Mouse (Mus musculus) embryonic facial prominence, embryonic 10.5 days (tissue): ENCODE measurements around the gene Bcl2l14. TPM values are rescaled to one million over a fixed set of nuclear protein-coding genes. Genes with fewer than 3 reads are reported as not detected.
A peak's percentile ranks its signal among the peaks of the same experiment; 100 is the strongest.

Experiments used
- DNase-seq: peaks from one replicate; pipeline ENCODE4 v3.0.0-alpha.2; 2017; ENCODE audit warnings: low spot score
- H3K27ac ChIP-seq: fragments of 300-500 bp; sonication (generic); replicated peaks from 2 replicates; pipeline ENCODE4 v1.5.1; 2016; ENCODE audit warnings: mild to moderate bottlenecking
- H3K27me3 ChIP-seq: fragments of 300-500 bp; sonication (generic); replicated peaks from 2 replicates; pipeline ENCODE4 v1.6.1; 2016; ENCODE audit warnings: low read depth, mild to moderate bottlenecking; ENCODE audit not compliant: poor library complexity, severe bottlenecking
- H3K36me3 ChIP-seq: fragments of 300-500 bp; sonication (generic); replicated peaks from 2 replicates; pipeline ENCODE4 v1.6.1; 2016; ENCODE audit warnings: mild to moderate bottlenecking, moderate library complexity
- H3K4me1 ChIP-seq: fragments of 300-500 bp; sonication (generic); 2 replicates; pipeline ENCODE4 v1.6.1; 2016
- H3K4me3 ChIP-seq: fragments of 300-500 bp; sonication (generic); 2 replicates; pipeline ENCODE4 v1.5.1; 2016; ENCODE audit warnings: mild to moderate bottlenecking, moderate library complexity
- H3K9me3 ChIP-seq: fragments of 300-500 bp; sonication (generic); 2 replicates; pipeline ENCODE4 v1.6.1; 2016; ENCODE audit warnings: mild to moderate bottlenecking
- WGBS: fragments of 180-500 bp; shearing (Covaris S2); methylation state at CpG from one replicate; pipeline ENCODE4 v1.1.7; 2016; 5-methylcytosine and 5-hydroxymethylcytosine counted together
- polyA plus RNA-seq: library from polyadenylated mRNA; unstranded; fragments of >200 nt; fragmentation: Nextera tagmentation; extraction: Ambion mirVana; gene quantifications from 2 replicates; pipeline ENCODE4 v1.2.1, GENCODE M21; 2016

Gene Bcl2l14
- polyA plus RNA-seq, 1 experiment from 2014 or later: 0.74 TPM

DNA sequence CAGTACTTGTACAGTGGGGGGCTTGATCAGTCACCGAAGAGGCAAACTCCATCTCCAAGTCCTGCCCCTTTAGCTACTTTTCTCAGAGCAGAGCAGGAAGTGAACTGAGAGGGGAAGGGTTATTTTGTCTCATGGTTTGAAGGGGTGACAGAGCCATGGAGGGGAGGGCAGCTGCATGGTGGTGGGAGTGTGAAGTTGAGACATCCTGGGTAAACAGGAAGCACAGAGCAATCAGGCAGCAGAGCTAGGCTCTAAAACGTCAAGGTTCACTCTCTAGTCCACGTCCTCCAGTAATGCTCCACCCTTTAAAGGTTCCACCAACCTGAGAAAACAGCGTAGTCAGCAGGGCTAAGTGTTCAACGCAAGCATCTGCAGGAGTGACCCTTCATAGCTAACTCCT, 40.8 kb downstream of the Bcl2l14 start:
- Histone ChIP-seq H3K36me3 (no peaks in the 10 kb centered on the region), H3K9me3 (no peaks in the 10 kb centered on the region), H3K27me3 (no peaks in the 10 kb centered on the region), H3K4me3 (no peak overlapping the region), H3K27ac (peak overlapping the region; percentile 24), H3K4me1 (peaks cover 46% of the 10 kb centered on the region)
- no peak for DNase-seq
- 73% methylated on average over 5 of the region's 5 CpGs for WGBS

DNA sequence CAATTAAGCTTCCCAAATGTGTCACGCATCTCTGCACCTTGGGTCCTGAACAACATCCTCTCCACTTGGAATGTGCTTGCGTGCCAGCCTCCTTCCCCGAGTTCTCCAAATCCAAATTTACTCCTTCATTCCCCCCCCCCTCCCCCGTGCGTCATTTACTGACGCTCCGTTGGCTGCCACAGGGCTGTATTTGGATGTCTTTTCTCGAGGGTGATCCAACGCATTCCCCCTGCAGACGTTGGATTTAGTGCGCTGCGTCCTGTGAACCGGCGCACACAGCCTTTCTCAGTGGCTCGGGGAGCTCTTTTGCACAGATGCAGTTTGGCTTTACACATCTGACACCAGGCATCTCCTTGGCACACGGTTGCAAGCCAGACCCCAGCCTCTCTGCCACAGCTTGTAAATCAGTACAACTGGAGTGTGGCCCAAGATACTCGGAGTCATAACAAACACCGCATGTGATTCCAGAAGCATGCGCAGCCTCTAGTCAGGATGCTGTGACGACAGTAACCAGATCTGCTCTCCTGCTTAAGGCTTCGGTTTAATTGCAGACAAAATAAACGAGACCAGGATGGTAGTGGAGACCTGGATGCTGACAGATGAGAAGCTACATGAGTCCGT, 43.4 kb downstream of the Bcl2l14 start:
- DNase-seq: peak; percentile 76
- Histone ChIP-seq H3K27ac (peak overlapping the region; percentile 86), H3K27me3 (no peaks in the 10 kb centered on the region), H3K36me3 (no peaks in the 10 kb centered on the region), H3K9me3 (no peaks in the 10 kb centered on the region), H3K4me3 (peak overlapping the region; percentile 49), H3K4me1 (peaks cover 47% of the 10 kb centered on the region)
- WGBS: 11% methylated on average over 23 of the region's 23 CpGs

DNA sequence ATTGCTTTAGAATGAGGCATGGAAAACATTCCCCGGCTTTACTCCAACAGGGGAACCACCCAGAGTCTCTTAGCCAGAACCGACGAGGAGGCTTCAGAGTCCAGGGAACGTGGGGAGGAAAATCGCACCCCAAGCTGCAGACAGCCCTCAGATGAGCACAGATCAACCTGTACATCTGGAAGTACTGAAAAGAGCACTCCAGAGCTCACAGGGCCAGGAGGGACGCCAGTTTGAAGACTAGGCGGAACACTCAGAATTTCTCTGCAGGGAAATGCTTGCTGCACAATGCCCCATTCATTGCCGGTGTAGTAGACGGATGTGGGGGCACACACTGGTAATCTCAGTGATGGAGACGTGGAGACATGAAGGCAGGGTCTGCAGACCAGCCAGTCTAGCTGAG, 43.9 kb downstream of the Bcl2l14 start:
- peaks cover 43% of the 10 kb centered on the region for H3K4me1 ChIP-seq
- H3K27me3 ChIP-seq: no peaks in the 10 kb centered on the region
- 18% methylated on average over 10 of the region's 10 CpGs for WGBS
- peak; percentile 64 for DNase-seq
- peak overlapping the region; percentile 49 for H3K4me3 ChIP-seq
- H3K9me3 ChIP-seq: no peaks in the 10 kb centered on the region; the same call in 1 of the 2 replicates
- peaks cover 5% of the 10 kb centered on the region for H3K36me3 ChIP-seq
- peak overlapping the region; percentile 86 for H3K27ac ChIP-seq

DNA sequence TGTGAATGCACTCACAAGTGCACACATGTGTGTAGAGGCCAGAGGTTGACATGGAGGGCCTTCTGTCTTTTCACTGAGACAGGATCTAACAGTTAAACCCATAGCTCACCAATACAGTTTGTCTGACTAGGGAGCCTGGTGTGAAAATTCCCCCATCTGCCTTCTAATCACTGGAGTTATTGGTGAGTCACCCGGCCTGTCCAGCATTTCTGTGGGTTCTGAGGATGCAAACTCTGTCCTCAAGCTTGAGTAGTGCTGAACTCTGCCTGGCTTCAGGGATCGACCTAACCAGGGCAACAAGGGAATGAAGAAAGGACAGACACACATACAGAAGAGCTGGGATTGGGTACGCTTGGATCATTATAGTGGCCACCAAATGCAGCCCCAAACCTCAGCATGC, 45.6 kb downstream of the Bcl2l14 start:
- no peak for DNase-seq
- no peak overlapping the region for H3K27ac ChIP-seq
- H3K27me3 ChIP-seq: no peaks in the 10 kb centered on the region
- WGBS: 91% methylated on average over 3 of the region's 3 CpGs
- H3K9me3 ChIP-seq: no peaks in the 10 kb centered on the region; the same call in 1 of the 2 replicates
- H3K4me1 ChIP-seq: peaks cover 43% of the 10 kb centered on the region
- H3K36me3 ChIP-seq: peaks cover 22% of the 10 kb centered on the region
- H3K4me3 ChIP-seq: no peak overlapping the region

DNA sequence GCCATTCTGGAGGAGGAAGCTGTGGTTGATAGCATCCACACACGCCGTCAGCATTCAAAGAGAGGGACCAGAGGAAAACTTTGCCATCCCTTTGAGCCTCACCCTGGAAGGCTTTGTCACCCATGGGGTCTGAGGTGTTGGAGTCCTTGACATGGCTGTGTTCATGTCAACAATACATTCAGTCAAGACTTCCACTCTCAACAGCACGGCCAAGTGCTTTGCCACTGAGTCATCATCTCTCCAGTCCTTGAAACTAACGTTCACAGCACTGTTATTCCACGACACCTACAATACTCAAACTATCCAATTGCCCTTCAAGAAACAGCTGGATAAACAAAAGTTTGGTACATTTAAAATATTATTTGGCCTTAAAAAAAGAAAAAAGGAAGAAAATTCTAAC, 46.1 kb downstream of the Bcl2l14 start:
- WGBS: 91% methylated on average over 5 of the region's 5 CpGs
- Histone ChIP-seq H3K4me3 (no peak overlapping the region), H3K27me3 (no peaks in the 10 kb centered on the region), H3K4me1 (peaks cover 39% of the 10 kb centered on the region), H3K27ac (no peak overlapping the region), H3K9me3 (no peaks in the 10 kb centered on the region; the same call in 1 of the 2 replicates), H3K36me3 (peaks cover 27% of the 10 kb centered on the region)
- no peak for DNase-seq

DNA sequence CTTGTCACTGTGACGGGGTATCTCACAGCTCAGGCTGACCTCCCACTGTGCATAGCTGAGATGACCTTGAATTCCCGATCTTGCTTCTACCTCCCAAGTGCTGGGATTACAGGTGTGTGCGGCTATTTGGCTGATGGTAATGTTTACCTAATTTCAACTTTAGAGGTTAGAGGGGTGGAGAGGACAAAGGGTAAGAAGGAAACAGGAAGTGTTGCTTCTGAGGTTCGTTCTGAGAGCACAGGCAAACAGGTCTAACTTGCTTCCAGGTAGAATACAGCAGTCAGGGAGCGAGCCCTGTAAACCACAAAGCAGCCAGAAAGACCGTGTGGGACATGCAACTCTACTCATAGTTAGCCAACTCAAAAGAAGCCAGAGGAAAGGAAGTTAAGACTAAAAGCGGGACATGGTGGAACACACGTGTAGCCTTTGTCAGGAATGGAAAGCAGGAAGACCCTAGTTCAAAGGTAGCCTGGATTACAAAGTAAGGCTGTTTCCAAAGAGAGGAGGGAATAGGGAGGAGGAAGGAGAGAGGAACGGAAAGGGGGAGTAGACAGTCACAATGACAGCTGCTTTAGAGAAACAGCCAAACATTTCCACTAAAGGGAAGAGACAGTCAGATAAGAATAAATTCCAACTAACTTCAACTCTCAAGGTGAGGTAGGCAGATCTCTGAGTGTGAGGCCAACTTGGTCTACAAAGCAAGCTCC, 47.2 kb downstream of the Bcl2l14 start:
- WGBS: 80% methylated on average over 9 of the region's 9 CpGs
- no peak overlapping the region for H3K4me3 ChIP-seq
- no peak for DNase-seq

DNA sequence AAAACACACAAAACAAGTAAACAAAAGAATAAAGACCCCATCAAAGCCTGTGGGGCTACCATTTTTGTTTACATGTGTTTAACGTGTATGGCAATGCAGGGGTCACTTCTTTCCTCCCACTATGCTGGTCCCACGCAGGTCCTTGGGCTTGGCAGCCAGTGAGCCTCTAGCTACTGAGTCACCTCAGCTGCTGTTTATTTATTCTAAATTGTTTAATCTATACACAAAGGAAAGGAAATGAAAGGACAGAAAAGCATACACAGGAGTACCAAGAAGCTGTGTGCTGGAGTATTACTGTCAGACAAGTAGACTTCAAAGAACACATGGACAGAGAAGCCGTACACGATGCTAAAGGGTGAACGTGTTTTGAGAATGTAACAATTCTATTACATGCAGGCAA, 47.8 kb downstream of the Bcl2l14 start:
- Histone ChIP-seq H3K9me3 (no peaks in the 10 kb centered on the region; the same call in 1 of the 2 replicates), H3K27me3 (no peaks in the 10 kb centered on the region), H3K4me3 (no peak overlapping the region), H3K27ac (0 out of 2 replicates have a peak overlapping the region, but pooled peaks have one; percentile 7), H3K36me3 (peaks cover 38% of the 10 kb centered on the region), H3K4me1 (peaks cover 28% of the 10 kb centered on the region)
- 83% methylated on average over 5 of the region's 5 CpGs for WGBS
- no peak for DNase-seq

More for the DNA sequence above, 47.2 kb downstream of the Bcl2l14 start:
- peaks cover 33% of the 10 kb centered on the region for H3K36me3 ChIP-seq
- no peaks in the 10 kb centered on the region; the same call in 1 of the 2 replicates for H3K9me3 ChIP-seq
- H3K27me3 ChIP-seq: no peaks in the 10 kb centered on the region
- H3K4me1 ChIP-seq: peaks cover 33% of the 10 kb centered on the region
- 0 out of 2 replicates have a peak overlapping the region, but pooled peaks have one; percentile 7 for H3K27ac ChIP-seq

DNA sequence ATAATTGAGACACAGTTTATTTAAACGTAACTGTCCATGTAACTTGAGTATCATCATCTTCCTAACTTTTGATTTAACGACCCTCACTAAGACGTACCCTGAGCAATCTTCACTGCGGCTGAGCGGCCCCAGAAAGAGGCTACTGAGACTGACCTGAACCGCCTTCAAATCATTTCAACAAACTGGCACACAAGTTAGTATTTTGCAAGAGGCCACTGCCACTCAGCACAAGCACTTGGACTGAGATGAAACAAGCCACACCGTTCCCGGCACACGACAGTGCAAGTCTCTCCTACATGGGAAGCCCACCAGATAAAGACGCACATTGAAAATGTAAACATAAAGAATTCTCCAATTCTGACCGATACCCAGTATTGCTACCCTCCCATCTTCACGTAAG, 52.3 kb downstream of the Bcl2l14 start:
- no peak for DNase-seq
- WGBS: 90% methylated on average over 12 of the region's 12 CpGs

DNA sequence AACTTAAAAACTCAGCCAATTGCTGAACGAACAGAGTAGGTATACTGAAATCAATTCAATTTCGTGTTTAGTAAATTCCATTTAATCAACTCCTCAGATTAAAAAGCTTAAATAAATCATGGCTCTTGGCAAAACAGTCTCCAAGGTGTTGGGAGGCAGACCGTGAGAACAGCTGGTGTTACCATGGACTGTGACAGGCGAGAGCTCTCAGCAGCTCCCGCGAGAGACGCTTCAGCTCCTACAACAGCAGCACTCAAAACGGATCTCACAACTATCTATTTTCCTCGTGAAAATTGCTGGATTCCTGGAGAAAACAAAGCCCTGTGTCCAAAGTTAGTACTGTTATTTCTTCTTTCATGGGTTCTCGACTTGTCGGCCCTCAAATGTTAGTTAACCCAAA, 53.8 kb downstream of the Bcl2l14 start:
- Histone ChIP-seq H3K27ac (no peak overlapping the region; the same call in 1 of the 2 replicates), H3K36me3 (peaks cover 92% of the 10 kb centered on the region), H3K27me3 (no peaks in the 10 kb centered on the region), H3K4me3 (no peak overlapping the region), H3K4me1 (peaks cover 12% of the 10 kb centered on the region), H3K9me3 (no peaks in the 10 kb centered on the region; the same call in 1 of the 2 replicates)
- no peak for DNase-seq
- WGBS: 82% methylated on average over 11 of the region's 11 CpGs

More for the DNA sequence above, 52.3 kb downstream of the Bcl2l14 start:
- peaks cover 81% of the 10 kb centered on the region for H3K36me3 ChIP-seq
- no peaks in the 10 kb centered on the region; the same call in 1 of the 2 replicates for H3K9me3 ChIP-seq
- peaks cover 19% of the 10 kb centered on the region for H3K4me1 ChIP-seq
- H3K4me3 ChIP-seq: no peak overlapping the region
- H3K27ac ChIP-seq: no peak overlapping the region
- no peaks in the 10 kb centered on the region for H3K27me3 ChIP-seq

DNA sequence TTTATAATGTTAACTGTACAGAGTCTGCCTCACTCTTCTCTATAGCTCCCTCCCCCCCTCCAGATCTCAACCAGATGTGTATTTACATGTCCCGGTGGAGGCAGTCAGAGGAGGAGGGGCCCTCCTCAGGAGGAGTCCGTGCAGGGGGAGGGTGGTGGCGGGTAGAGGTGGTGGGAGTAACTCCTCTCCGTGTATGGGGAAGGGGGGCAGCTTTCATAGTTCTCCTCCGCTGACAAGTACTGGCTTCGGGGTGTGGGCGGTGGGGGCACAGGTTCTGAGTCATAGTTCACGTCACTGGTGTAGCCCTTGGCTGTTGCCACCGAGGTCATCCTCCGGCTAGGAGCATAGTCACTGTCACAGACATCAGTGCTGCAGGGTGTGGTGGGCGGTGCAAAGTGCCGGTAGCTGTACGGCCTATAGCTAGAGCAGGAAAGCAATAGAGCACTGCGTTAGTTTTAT, 54.6 kb downstream of the Bcl2l14 start:
- 54% methylated on average over 14 of the region's 14 CpGs for WGBS
- H3K9me3 ChIP-seq: no peaks in the 10 kb centered on the region
- H3K27me3 ChIP-seq: no peaks in the 10 kb centered on the region
- H3K27ac ChIP-seq: peak overlapping the region; percentile 57; the same call in 1 of the 2 replicates
- H3K4me3 ChIP-seq: no peak overlapping the region
- peak; percentile 76 for DNase-seq
- H3K36me3 ChIP-seq: peaks cover 92% of the 10 kb centered on the region
- H3K4me1 ChIP-seq: peaks cover 12% of the 10 kb centered on the region

DNA sequence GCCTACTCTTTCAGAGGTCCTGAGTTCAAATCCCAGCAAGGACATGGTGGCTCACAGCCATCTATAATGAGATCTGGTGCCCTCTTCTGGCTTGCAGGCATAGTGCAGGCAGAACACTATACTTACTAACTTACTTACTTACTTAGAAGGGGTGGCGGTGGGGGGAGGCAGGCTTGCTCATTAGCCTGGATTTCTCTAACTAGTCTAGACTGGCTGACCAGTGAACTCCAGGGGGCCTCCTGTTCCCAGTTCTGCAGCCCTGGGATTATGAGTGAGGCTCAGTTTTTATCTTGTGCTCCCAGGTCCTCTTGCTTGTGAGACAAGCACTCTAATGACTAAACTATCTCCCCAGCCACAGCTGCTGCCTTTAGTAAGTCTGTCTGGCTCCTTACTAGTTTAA, 58.0 kb downstream of the Bcl2l14 start:
- H3K36me3 ChIP-seq: peaks cover 99% of the 10 kb centered on the region
- WGBS: 93% methylated on average over 1 of the region's 1 CpGs
- no peak overlapping the region for H3K27ac ChIP-seq
- H3K9me3 ChIP-seq: no peaks in the 10 kb centered on the region
- no peak overlapping the region for H3K4me3 ChIP-seq
- DNase-seq: peak; percentile 25
- no peaks in the 10 kb centered on the region for H3K27me3 ChIP-seq
- H3K4me1 ChIP-seq: peaks cover 12% of the 10 kb centered on the region

DNA sequence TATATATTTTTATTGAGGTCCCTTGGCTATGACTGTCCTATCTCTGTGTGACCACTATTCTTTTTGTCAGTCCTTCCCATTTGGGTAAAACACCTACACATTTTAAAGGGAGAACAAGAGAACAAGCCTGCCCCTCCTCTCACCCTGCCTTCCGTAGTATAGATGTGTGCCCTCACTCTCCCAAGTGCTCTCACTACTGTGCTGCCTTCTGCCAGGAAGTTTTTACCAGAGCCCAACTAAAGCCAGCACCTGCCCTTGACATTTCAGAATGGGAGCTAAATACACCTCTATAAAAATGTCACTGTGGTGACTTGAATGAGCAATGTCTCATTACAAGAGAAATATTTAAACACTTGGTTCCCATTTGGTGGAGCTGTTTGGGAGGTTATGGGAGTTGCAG, 62.3 kb downstream of the Bcl2l14 start:
- no peak overlapping the region for H3K4me3 ChIP-seq
- 89% methylated on average over 1 of the region's 1 CpGs for WGBS

DNA sequence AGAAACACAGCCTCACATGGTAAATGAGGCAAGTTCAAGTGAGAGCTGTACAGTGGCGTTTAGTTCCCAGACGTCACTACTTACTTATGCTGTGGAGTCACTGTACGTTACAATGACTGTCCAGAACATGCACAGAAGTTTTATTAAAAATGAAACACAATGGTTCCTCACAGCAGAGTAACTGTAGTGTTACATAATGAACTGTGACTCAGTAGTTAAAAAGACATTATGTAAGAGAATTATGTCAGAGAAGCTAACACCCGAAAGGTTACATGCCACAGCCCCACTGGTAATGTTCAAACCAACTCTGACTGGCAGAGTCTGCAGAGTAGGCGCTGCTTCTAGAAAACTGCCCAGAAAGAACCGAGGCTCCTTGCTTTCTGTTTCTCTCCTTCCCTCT, 65.1 kb downstream of the Bcl2l14 start:
- peaks cover 98% of the 10 kb centered on the region for H3K36me3 ChIP-seq
- no peaks in the 10 kb centered on the region for H3K4me1 ChIP-seq
- no peak overlapping the region for H3K4me3 ChIP-seq
- H3K9me3 ChIP-seq: no peaks in the 10 kb centered on the region
- H3K27ac ChIP-seq: no peak overlapping the region
- 93% methylated on average over 6 of the region's 6 CpGs for WGBS
- DNase-seq: no peak
- no peaks in the 10 kb centered on the region for H3K27me3 ChIP-seq

More for the DNA sequence above, 62.3 kb downstream of the Bcl2l14 start:
- DNase-seq: no peak
- no peaks in the 10 kb centered on the region for H3K9me3 ChIP-seq
- no peak overlapping the region for H3K27ac ChIP-seq
- peaks cover 98% of the 10 kb centered on the region for H3K36me3 ChIP-seq
- H3K27me3 ChIP-seq: no peaks in the 10 kb centered on the region
- no peaks in the 10 kb centered on the region for H3K4me1 ChIP-seq
